Mouse (Mus musculus) intestine, postnatal 0 days (tissue): Measurements from ENCODE around the gene Slc1a1. TPM values are rescaled to one million over a fixed set of nuclear protein-coding genes. Genes with fewer than 3 reads are reported as not detected.

Experiments used
- ATAC-seq: fragments of 200-750 bp; cut with Nextera tagmentation; 2 replicates; pipeline ENCODE4 v1.8.0; 2017; ENCODE audit warnings: mild to moderate bottlenecking, moderate TSS enrichment, moderate library complexity
- H3K27ac ChIP-seq: fragments of 300-500 bp; sonication (generic); 2 replicates; pipeline ENCODE4 v1.5.1; 2014; ENCODE audit warnings: mild to moderate bottlenecking, low read depth, low read length, moderate library complexity
- H3K27me3 ChIP-seq: fragments of 300-500 bp; sonication (generic); replicated peaks from 2 replicates; pipeline ENCODE4 v1.6.1; 2014; ENCODE audit warnings: low read length, mixed read lengths; ENCODE audit not compliant: control insufficient read depth, insufficient read depth
- H3K36me3 ChIP-seq: fragments of 300-500 bp; sonication (generic); 2 replicates; pipeline ENCODE4 v1.6.1; 2014; ENCODE audit warnings: mild to moderate bottlenecking, moderate library complexity; ENCODE audit not compliant: control insufficient read depth, insufficient read depth
- H3K4me1 ChIP-seq: fragments of 300-500 bp; sonication (generic); replicated peaks from 2 replicates; pipeline ENCODE4 v1.6.1; 2014; ENCODE audit warnings: antibody characterized with exemption, low read length, mixed read lengths; ENCODE audit not compliant: control insufficient read depth, insufficient read depth
- H3K4me2 ChIP-seq: fragments of 300-500 bp; sonication (generic); replicated peaks from 2 replicates; pipeline ENCODE4 v1.6.1; 2014; ENCODE audit warnings: low read depth, mild to moderate bottlenecking, moderate library complexity
- H3K4me3 ChIP-seq: fragments of 300-500 bp; sonication (generic); 2 replicates; pipeline ENCODE4 v1.5.1; 2014; ENCODE audit warnings: low read depth, low read length
- H3K9ac ChIP-seq: fragments of 300-500 bp; sonication (generic); 2 replicates; pipeline ENCODE4 v1.6.1; 2014; ENCODE audit warnings: mild to moderate bottlenecking, low read depth, low read length
- H3K9me3 ChIP-seq: fragments of 300-500 bp; sonication (generic); 2 replicates; pipeline ENCODE4 v1.6.1; 2016; ENCODE audit warnings: mixed run types; ENCODE audit not compliant: control insufficient read depth
- CTCF ChIP-seq: sonication (generic); IDR thresholded peaks from 2 replicates; pipeline ENCODE4 v1.5.1; 2016; ENCODE audit warnings: low read depth, mild to moderate bottlenecking, control low read depth, antibody characterized with exemption, moderate library complexity
- WGBS: fragments of 180-500 bp; shearing (Covaris S2); extraction: QIAGEN DNeasy Blood & Tissue Kit; methylation state at CpG from one replicate; pipeline ENCODE4 v1.1.7; 2014; 5-methylcytosine and 5-hydroxymethylcytosine counted together
- polyA plus RNA-seq: library from polyadenylated mRNA; unstranded; fragments of >200 nt; fragmentation: Nextera tagmentation; extraction: Ambion mirVana; gene quantifications from 2 replicates; pipeline ENCODE4 v1.2.1, GENCODE M21; 2015

Gene Slc1a1
- polyA plus RNA-seq, 1 experiment from 2014 or later = 2.2 TPM

DNA sequence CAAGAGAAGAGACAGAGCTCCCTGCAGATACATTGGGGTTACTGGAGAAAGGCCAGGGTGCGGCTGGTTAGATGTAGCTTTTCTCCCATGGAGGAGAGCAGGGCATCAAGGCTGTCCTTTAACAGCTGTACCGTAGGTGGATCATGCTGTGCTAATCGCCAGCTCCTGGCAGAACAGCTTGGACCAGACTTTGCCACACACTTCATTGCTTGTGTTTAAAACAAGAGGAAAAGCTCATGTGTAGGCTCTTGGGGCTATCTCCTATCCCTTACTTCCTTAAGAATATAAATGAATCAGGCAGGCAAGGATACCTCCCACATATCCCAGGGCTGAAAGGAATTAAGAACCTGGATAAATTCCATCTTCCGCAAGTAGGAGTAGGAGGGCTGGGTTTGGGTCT lies 68.0 kb downstream of the Slc1a1 start:
- H3K4me2 ChIP-seq = no peak overlapping the region
- no peak overlapping the region for H3K9ac ChIP-seq
- TF ChIP-seq CTCF = no peak
- H3K27me3 ChIP-seq = no peaks in the 10 kb centered on the region
- ATAC-seq = no peak
- H3K27ac ChIP-seq = no peak overlapping the region
- H3K4me3 ChIP-seq = no peak overlapping the region
- no peaks in the 10 kb centered on the region for H3K36me3 ChIP-seq
- WGBS = 83% methylated on average over 4 of the region's 4 CpGs
- no peaks in the 10 kb centered on the region for H3K4me1 ChIP-seq
- no peaks in the 10 kb centered on the region for H3K9me3 ChIP-seq

DNA sequence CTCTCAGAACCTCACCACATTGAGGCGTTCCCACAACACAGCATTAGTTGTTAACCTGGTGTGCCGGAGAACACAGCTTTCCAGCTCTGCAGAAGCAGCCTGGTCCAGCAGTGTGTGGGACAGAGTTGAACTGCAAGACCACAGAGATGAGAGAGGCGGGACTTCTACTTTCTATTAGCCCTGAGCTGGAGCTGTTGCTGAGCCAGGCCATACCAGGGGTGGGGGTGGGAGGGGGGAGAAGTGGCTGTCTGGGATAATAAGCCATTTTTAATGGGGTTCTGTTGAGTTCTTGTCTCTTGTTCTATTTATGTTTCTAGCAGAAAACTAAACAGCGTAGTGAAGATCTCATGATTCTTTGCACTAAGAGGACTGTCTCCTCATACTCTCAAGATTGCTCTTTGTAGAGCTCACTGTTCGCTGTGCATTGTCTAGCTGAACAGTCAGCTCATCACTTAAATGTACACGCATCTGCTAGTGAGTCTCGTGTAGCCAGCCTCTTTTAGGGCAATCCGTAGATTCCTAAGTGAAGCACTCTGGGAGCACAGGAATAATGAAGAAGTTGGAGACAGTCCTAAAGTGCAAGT lies 68.8 kb downstream of the Slc1a1 start:
- Histone ChIP-seq H3K4me2 (no peak overlapping the region), H3K4me1 (no peaks in the 10 kb centered on the region), H3K9ac (no peak overlapping the region), H3K4me3 (no peak overlapping the region), H3K27ac (no peak overlapping the region), H3K9me3 (no peaks in the 10 kb centered on the region), H3K27me3 (no peaks in the 10 kb centered on the region), H3K36me3 (no peaks in the 10 kb centered on the region)
- 65% methylated on average over 8 of the region's 8 CpGs for WGBS
- ATAC-seq = no peak
- no peak for TF ChIP-seq CTCF

DNA sequence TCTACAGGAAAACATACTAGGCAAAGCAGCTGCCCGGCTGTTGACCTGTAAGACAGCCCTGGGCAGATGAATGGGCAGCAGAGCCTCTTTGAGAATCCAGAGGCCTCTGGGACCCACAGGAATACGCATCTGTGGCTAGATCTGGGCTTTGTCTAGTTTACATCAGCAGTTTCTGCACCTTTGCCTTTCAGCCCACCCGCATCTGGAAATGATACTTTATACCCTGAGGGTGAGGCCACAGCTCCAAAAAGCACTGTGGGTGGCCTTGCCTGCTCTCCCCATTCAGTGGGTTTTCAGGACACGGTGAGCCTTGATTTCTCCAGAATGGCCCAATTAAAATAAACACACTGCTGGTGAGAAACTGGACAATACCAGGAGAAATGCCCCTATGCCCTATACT lies 73.3 kb downstream of the Slc1a1 start:
- H3K9ac ChIP-seq = no peak overlapping the region
- no peaks in the 10 kb centered on the region for H3K27me3 ChIP-seq
- H3K4me3 ChIP-seq = no peak overlapping the region
- no peaks in the 10 kb centered on the region for H3K4me1 ChIP-seq
- H3K4me2 ChIP-seq = no peak overlapping the region
- TF ChIP-seq CTCF = no peak
- no peak for ATAC-seq
- no peak overlapping the region for H3K27ac ChIP-seq
- no peaks in the 10 kb centered on the region for H3K36me3 ChIP-seq
- 64% methylated on average over 4 of the region's 4 CpGs for WGBS
- no peaks in the 10 kb centered on the region for H3K9me3 ChIP-seq

DNA sequence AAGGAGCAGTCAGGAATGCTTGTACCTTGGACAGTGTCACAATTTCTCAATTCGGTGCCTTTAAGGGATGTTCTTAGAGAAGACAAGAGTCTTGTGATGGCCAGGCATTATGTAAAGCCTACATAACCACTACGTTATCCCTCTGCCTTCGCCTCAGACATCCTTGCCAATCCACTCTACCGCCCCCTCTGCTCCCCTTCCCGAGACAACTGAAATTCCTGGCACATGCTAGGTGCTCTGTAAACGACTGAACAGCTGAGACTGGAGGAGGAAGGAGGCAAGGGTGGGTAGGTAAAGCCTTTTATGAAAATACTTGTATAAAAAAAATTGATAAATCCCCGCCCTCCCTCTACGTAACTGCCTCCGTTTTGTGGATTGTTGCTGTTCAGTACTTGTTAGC lies 73.8 kb downstream of the Slc1a1 start:
- no peaks in the 10 kb centered on the region for H3K4me1 ChIP-seq
- H3K4me2 ChIP-seq = no peak overlapping the region
- WGBS = 66% methylated on average over 9 of the region's 9 CpGs
- no peaks in the 10 kb centered on the region for H3K27me3 ChIP-seq
- no peak for TF ChIP-seq CTCF
- no peak overlapping the region for H3K9ac ChIP-seq
- ATAC-seq = no peak
- no peaks in the 10 kb centered on the region for H3K36me3 ChIP-seq
- H3K27ac ChIP-seq = no peak overlapping the region
- no peaks in the 10 kb centered on the region for H3K9me3 ChIP-seq
- no peak overlapping the region for H3K4me3 ChIP-seq

DNA sequence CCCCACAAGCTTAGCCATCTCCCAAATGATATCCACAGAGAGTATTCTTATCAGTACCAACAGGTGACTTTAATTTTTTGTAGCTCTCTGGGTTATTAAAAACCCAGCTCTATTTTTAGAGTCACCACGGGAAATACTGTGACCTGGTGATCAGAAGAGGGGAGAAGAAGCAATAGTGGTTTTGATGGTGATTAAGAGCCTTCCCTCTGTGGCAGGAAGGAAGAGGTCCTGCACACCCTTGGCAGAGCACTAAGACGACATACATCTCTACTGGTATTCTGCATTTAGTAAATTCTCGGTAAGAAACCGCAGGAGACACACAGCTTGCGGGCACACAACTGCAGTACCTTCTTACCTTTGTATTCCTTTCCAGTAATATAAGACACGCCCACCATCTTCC lies 79.7 kb downstream of the Slc1a1 start:
- Histone ChIP-seq H3K27ac (no peak overlapping the region), H3K4me1 (peaks cover 4% of the 10 kb centered on the region; the same call in 1 of the 2 replicates), H3K4me3 (no peak overlapping the region), H3K9me3 (no peaks in the 10 kb centered on the region), H3K9ac (no peak overlapping the region), H3K4me2 (no peak overlapping the region), H3K27me3 (no peaks in the 10 kb centered on the region), H3K36me3 (no peaks in the 10 kb centered on the region)
- WGBS = 88% methylated on average over 6 of the region's 6 CpGs
- no peak for TF ChIP-seq CTCF
- no peak for ATAC-seq

DNA sequence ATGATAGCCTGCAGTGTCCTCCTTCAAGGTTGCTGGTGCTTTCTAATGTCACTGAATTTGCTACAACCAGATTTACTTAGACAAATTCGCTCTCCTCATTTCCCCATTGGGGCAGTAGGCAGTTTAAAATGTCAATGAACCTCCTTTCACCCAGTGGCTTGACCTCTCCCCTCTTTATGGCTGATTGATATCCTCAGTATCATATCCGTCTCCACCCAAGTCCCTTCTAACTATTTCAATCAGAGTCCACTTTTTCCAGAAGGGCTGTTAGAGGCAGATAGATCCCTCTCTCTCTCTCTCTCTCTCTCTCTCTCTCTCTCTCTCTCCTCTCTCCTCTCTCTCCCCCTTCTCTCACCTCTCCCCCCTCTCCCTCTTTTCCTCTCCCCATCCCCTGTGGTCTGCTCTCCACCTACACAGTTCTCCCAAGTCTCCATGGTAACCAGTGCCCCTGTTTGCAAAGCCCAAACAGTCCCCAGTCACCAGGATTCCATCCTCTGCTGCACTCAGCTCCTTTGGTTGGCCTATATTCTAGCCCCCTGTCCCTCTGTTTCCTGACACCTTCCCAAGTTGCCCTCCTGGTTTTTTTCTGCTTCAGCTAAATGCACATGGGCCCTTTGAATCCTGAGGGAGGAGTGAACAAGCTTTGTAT lies 80.9 kb downstream of the Slc1a1 start:
- ATAC-seq = peak; percentile 18; the same call in 1 of the 2 replicates
- TF ChIP-seq CTCF = no peak
- no peak overlapping the region for H3K27ac ChIP-seq
- no peaks in the 10 kb centered on the region for H3K36me3 ChIP-seq
- no peak overlapping the region for H3K9ac ChIP-seq
- peaks cover 4% of the 10 kb centered on the region; the same call in 1 of the 2 replicates for H3K4me1 ChIP-seq
- 44% methylated on average over 2 of the region's 2 CpGs for WGBS
- no peaks in the 10 kb centered on the region for H3K27me3 ChIP-seq
- H3K9me3 ChIP-seq = no peaks in the 10 kb centered on the region
- H3K4me3 ChIP-seq = no peak overlapping the region
- no peak overlapping the region for H3K4me2 ChIP-seq
